In genomic region chr9:53329301-53330206, GRCm38 (mm10) we compare ENCODE assay signal across 19 mouse cellular contexts. TPM values are rescaled to one million over a fixed set of nuclear protein-coding genes. Genes with fewer than 3 reads are reported as not detected.
DNase-seq lines count a peak whose midpoint lies in the region; ATAC-seq and TF ChIP-seq lines count a peak whose summit lies in the region.
"Had no signal": no experiment of that assay in that cellular context is flagged by ENCODE, and none has a peak within 500 bp of the region (broad histone marks: within the 10 kb centered on the region; RNA-seq: fewer than 3 reads in every experiment).

No protein-coding gene starts in this region.

- no peak overlapping the region for H3K4me3 ChIP-seq in lung, embryonic 14.5 days (ENCODE audit: low read depth, low read length)
- H3K4me3 ChIP-seq: heart, adult 2 months; heart, embryonic 15.5 days; hindbrain, embryonic 15.5 days; liver, embryonic 13.5 days; midbrain, embryonic 12.5 days; myocyte had no signal

- 44% methylated on average over 6 of the region's 6 CpGs for WGBS in lung, embryonic 14.5 days

- peak; percentile 44 for DNase-seq in heart, adult 11 months
- no peak for DNase-seq in heart, postnatal 10 days
- no peak for DNase-seq in lung, embryonic 14.5 days
- DNase-seq in lung, postnatal 10 days = no peak
- DNase-seq in ZHBTc4 (ENCODE audit: low read depth, low spot score) = peak; percentile 11
- peak; percentile 71 for DNase-seq in retina, postnatal 1 day
- DNase-seq in heart, postnatal 4 days = no peak
- DNase-seq: adrenal gland, postnatal 36 days; cerebellum, adult 8-10 months; forebrain, postnatal 0 days; heart, adult 2 months; kidney, adult 9 months; liver, embryonic 13.5 days; thymus, adult 2 months had no signal

- no peak overlapping the region for H3K9ac ChIP-seq in lung, embryonic 14.5 days
- H3K9ac ChIP-seq: forebrain, postnatal 0 days; heart, embryonic 15.5 days; hindbrain, embryonic 15.5 days; liver, embryonic 13.5 days; midbrain, embryonic 12.5 days had no signal

- H3K27me3 ChIP-seq in lung, embryonic 14.5 days (ENCODE audit: insufficient read depth, low read length) = no peaks in the 10 kb centered on the region
- H3K27me3 ChIP-seq: heart, embryonic 15.5 days; hindbrain, embryonic 15.5 days; liver, embryonic 13.5 days; midbrain, embryonic 12.5 days had no signal

- H3K4me2 ChIP-seq in lung, embryonic 14.5 days = no peak overlapping the region
- H3K4me2 ChIP-seq: heart, embryonic 15.5 days; hindbrain, embryonic 15.5 days; liver, embryonic 13.5 days; midbrain, embryonic 12.5 days had no signal

- intact Hi-C loops in heart, postnatal 10 days (cut with DNase I) = no loop called here

- peak overlapping the region; percentile 32; the same call in 1 of the 2 replicates for H3K27ac ChIP-seq in lung, embryonic 14.5 days (ENCODE audit: low read depth)
- H3K27ac ChIP-seq: heart, adult 2 months; heart, embryonic 15.5 days; hindbrain, embryonic 15.5 days; liver, embryonic 13.5 days; midbrain, embryonic 12.5 days had no signal

- H3K4me1 ChIP-seq in lung, embryonic 14.5 days (ENCODE audit: insufficient read depth) = peaks cover 3% of the 10 kb centered on the region; the same call in 1 of the 2 replicates
- H3K4me1 ChIP-seq: heart, embryonic 15.5 days; hindbrain, embryonic 15.5 days had no signal

- no peak for TF ChIP-seq CTCF in lung, embryonic 14.5 days (IDR thresholded peaks at IDR 0.05; ENCODE audit: low read depth)

- no peaks in the 10 kb centered on the region; the same call in 1 of the 2 replicates for H3K9me3 ChIP-seq in lung, embryonic 14.5 days (ENCODE audit: low read depth, low read length)
- H3K9me3 ChIP-seq: heart, embryonic 15.5 days; hindbrain, embryonic 15.5 days; liver, embryonic 13.5 days; midbrain, embryonic 12.5 days had no signal

- no peaks in the 10 kb centered on the region for H3K36me3 ChIP-seq in lung, embryonic 14.5 days (ENCODE audit: insufficient read depth)
- H3K36me3 ChIP-seq: heart, embryonic 15.5 days; hindbrain, embryonic 15.5 days; liver, embryonic 13.5 days; midbrain, embryonic 12.5 days had no signal

- ATAC-seq in lung, embryonic 14.5 days (ENCODE audit: insufficient read depth) = no peak
- ATAC-seq: forebrain, postnatal 0 days had no signal

RNA-seq across cellular contexts. Expression of gene Exph5, which starts 28.1 kb away (rescaled TPM):
- under 1 TPM; 0.24 to 0.45 TPM for total RNA-seq in heart, postnatal 10 days (2021)
- 5.0 and 5.6 TPM in 2 replicates for polyA plus RNA-seq in lung, embryonic 14.5 days (2014; fragmentation: Nextera tagmentation; extraction: Ambion mirVana)
- total RNA-seq in heart, postnatal 4 days (2021) = under 1 TPM; 0.36 to 0.38 TPM
- polyA plus RNA-seq: C2C12, myocyte had no signal

RNA-seq across cellular contexts. Expression of gene Kdelc2, which starts 54.3 kb away (rescaled TPM):
- 10 to 100 TPM; 15.0 to 17.8 TPM for total RNA-seq in heart, postnatal 10 days (2021)
- polyA plus RNA-seq in lung, embryonic 14.5 days (2014; fragmentation: Nextera tagmentation; extraction: Ambion mirVana) = 43.5 and 43.9 TPM in 2 replicates
- 10 to 100 TPM; 15.7 to 16.1 TPM for total RNA-seq in heart, postnatal 4 days (2021)

Comparison
In these comparisons a context has a peak if more than half of its experiments do, and no peak if none do; other contexts are left out.
1. DNase-seq: peak in heart, adult 11 months (single experiment), ZHBTc4 (single experiment) and retina, postnatal 1 day (single experiment); none in heart, postnatal 10 days (0 of 2), lung, embryonic 14.5 days (single experiment), lung, postnatal 10 days (single experiment) and heart, postnatal 4 days (single experiment).